ENCODE assay signal across 22 mouse cellular contexts in genomic region chr6:143329096-143329495, GRCm38 (mm10).
A peak's percentile ranks its signal among the peaks of the same experiment; 100 is the strongest.
DNase-seq lines count a peak whose midpoint lies in the region; ATAC-seq and TF ChIP-seq lines count a peak whose summit lies in the region.
"Had no signal": no experiment of that assay in that cellular context is flagged by ENCODE, and none has a peak within 500 bp of the region (broad histone marks: within the 10 kb centered on the region; RNA-seq: fewer than 3 reads in every experiment).

No protein-coding gene starts in this region.

- peak; percentile 22 for DNase-seq in thymus, postnatal 4 days
- no peak for DNase-seq in thymus, adult 18-20 months
- DNase-seq in R1 (ENCODE audit: low read depth, low spot score) = peak; percentile 38
- no peak for DNase-seq in spleen, postnatal 36 days (ENCODE audit: low spot score in 2 of 2)
- no peak for DNase-seq in frontal cortex, postnatal 25 days (ENCODE audit: low spot score in 2 of 2)
- DNase-seq: adrenal gland, postnatal 14 days; cerebellum, adult 11 months; cerebellum, postnatal 25 days; heart, postnatal 4 days; kidney, adult 2 months; kidney, postnatal 10 days; thymus, postnatal 25 days had no signal

- peak; percentile 26 for TF ChIP-seq CTCF in intestine, postnatal 0 days (IDR thresholded peaks at IDR 0.05; ENCODE audit: low read depth)

- H3K9me3 ChIP-seq in intestine, postnatal 0 days (ENCODE audit: control insufficient read depth) = no peaks in the 10 kb centered on the region
- H3K9me3 ChIP-seq in intestine, embryonic 16.5 days (ENCODE audit: control insufficient read depth, low read length) = no peaks in the 10 kb centered on the region
- H3K9me3 ChIP-seq: embryonic facial prominence, embryonic 15.5 days; limb, embryonic 10.5 days; lung, embryonic 15.5 days; midbrain, embryonic 13.5 days; neural tube, embryonic 15.5 days had no signal

- H3K4me3 ChIP-seq in intestine, postnatal 0 days (ENCODE audit: low read depth, low read length) = no peak overlapping the region
- H3K4me3 ChIP-seq in intestine, embryonic 16.5 days (ENCODE audit: low read length) = no peak overlapping the region
- H3K4me3 ChIP-seq: embryonic facial prominence, embryonic 15.5 days; limb, embryonic 10.5 days; lung, embryonic 15.5 days; midbrain, embryonic 13.5 days; neural tube, embryonic 15.5 days had no signal

- no peaks in the 10 kb centered on the region for H3K27me3 ChIP-seq in intestine, postnatal 0 days (replicated peaks; ENCODE audit: control insufficient read depth, insufficient read depth, low read length)
- no peaks in the 10 kb centered on the region for H3K27me3 ChIP-seq in intestine, embryonic 16.5 days (replicated peaks; ENCODE audit: control insufficient read depth, insufficient read depth, low read length)
- H3K27me3 ChIP-seq: embryonic facial prominence, embryonic 15.5 days; lung, embryonic 15.5 days; midbrain, embryonic 13.5 days; neural tube, embryonic 15.5 days had no signal

- no peaks in the 10 kb centered on the region for H3K4me1 ChIP-seq in intestine, postnatal 0 days (replicated peaks; ENCODE audit: control insufficient read depth, insufficient read depth, low read length)
- no peaks in the 10 kb centered on the region for H3K4me1 ChIP-seq in intestine, embryonic 16.5 days (ENCODE audit: control insufficient read depth, insufficient read depth, low read length)
- H3K4me1 ChIP-seq: embryonic facial prominence, embryonic 15.5 days; lung, embryonic 15.5 days had no signal

- H3K4me2 ChIP-seq in intestine, postnatal 0 days (replicated peaks; ENCODE audit: low read depth) = no peak overlapping the region
- no peak overlapping the region for H3K4me2 ChIP-seq in intestine, embryonic 16.5 days (ENCODE audit: low read depth, low read length)
- H3K4me2 ChIP-seq: embryonic facial prominence, embryonic 15.5 days; liver, embryonic 11.5 days; lung, embryonic 15.5 days; midbrain, embryonic 13.5 days; neural tube, embryonic 15.5 days had no signal

- WGBS in intestine, postnatal 0 days = 75% methylated on average over 5 of the region's 5 CpGs
- WGBS in intestine, embryonic 16.5 days = 70% methylated on average over 5 of the region's 5 CpGs

- no peak for ATAC-seq in intestine, postnatal 0 days
- no peak for ATAC-seq in intestine, embryonic 16.5 days
- ATAC-seq: forebrain, embryonic 16.5 days; hindbrain, embryonic 16.5 days; midbrain, embryonic 13.5 days had no signal

- no peak overlapping the region for H3K27ac ChIP-seq in intestine, postnatal 0 days (ENCODE audit: low read depth, low read length)
- H3K27ac ChIP-seq in intestine, embryonic 16.5 days (ENCODE audit: low read length) = no peak overlapping the region
- H3K27ac ChIP-seq: embryonic facial prominence, embryonic 15.5 days; limb, embryonic 10.5 days; lung, embryonic 15.5 days; midbrain, embryonic 13.5 days; neural tube, embryonic 15.5 days had no signal

- no peaks in the 10 kb centered on the region for H3K36me3 ChIP-seq in intestine, postnatal 0 days (ENCODE audit: control insufficient read depth, insufficient read depth)
- H3K36me3 ChIP-seq in intestine, embryonic 16.5 days (ENCODE audit: control insufficient read depth, insufficient read depth, low read length) = no peaks in the 10 kb centered on the region
- H3K36me3 ChIP-seq: embryonic facial prominence, embryonic 15.5 days; limb, embryonic 10.5 days; lung, embryonic 15.5 days; midbrain, embryonic 13.5 days; neural tube, embryonic 15.5 days had no signal

- no peak overlapping the region for H3K9ac ChIP-seq in intestine, postnatal 0 days (ENCODE audit: low read depth, low read length)
- H3K9ac ChIP-seq in intestine, embryonic 16.5 days (ENCODE audit: low read depth, low read length) = no peak overlapping the region
- H3K9ac ChIP-seq: embryonic facial prominence, embryonic 15.5 days; lung, embryonic 15.5 days; midbrain, embryonic 13.5 days; neural tube, embryonic 15.5 days had no signal

Comparison
In these comparisons a context has a peak if more than half of its experiments do, and no peak if none do; other contexts are left out.
1. DNase-seq: peak in thymus, postnatal 4 days (single experiment) and R1 (single experiment); none in thymus, adult 18-20 months (0 of 2), spleen, postnatal 36 days (0 of 2) and frontal cortex, postnatal 25 days (0 of 2).